Mouse (Mus musculus) left cerebral cortex, postnatal 10 days (tissue): ENCODE data around the gene Plau. TPM values are rescaled to one million over a fixed set of nuclear protein-coding genes. Genes with fewer than 3 reads are reported as not detected.

Experiments used
- DNase-seq, 2 experiments: peaks; one replicate each; pipeline ENCODE4 v3.0.0; 2021 to 2022; ENCODE audit warnings: low spot score in 2 of 2, mixed read lengths in 1 of 2; ENCODE audit errors: extremely low spot score in 1 of 2
- intact Hi-C: fragments of 180-260 bp; cut with DNase I; formaldehyde crosslinking; loops from one replicate; pipeline ENCODE4 v1.15.1; 2025
- total RNA-seq, 2 experiments: library from RNA; stranded (reverse); gene quantifications; 2 replicates each; pipeline ENCODE4 v1.2.3; 2021

Gene Plau
- total RNA-seq, 2 experiments from 2014 or later = 3.4 to 4.2 TPM

DNA sequence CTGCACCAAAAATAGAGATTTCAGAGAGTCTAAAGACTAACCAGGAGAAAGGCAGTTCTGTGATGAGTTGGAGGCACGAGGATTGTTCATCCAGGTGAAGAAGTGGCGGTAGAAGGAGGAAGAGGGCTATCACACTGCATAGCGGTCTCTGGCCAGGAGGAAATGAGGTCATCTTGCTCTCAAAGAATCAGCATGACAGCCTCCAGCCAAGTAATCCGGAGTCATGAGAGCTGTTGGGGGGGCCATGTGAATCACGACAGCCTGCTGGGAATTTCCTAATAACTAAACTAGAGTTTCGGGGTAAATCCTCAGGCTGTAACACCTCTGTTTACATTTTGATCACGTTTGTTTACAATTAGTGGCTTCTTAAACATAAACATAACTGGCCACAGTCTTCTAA lies 2.3 kb upstream of the Plau start:
- no peak for DNase-seq
- intact Hi-C loops = no loop called here

DNA sequence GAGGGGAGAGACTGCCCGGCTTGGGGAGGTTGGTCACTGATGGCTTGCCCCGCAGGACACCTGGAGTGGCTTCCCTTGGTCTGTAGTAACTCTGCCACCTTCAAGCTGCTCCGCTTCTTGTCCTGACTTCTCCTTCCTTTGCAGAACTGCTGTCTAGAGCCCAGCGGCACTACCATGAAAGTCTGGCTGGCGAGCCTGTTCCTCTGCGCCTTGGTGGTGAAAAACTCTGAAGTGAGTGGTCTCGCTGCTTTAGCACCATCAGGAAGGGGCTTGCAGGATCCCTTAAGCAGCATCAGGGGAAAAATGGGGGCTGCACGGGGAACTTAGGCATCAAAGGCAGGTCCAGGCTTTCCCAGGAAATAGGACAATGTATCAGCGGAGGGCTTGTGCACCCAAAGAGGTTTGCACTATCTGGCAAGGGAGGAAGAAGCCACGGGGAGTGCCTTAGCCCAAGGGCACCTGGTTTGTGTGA lies 481 bp downstream of the Plau start:
- no peak for DNase-seq
- intact Hi-C loops = no loop called here

DNA sequence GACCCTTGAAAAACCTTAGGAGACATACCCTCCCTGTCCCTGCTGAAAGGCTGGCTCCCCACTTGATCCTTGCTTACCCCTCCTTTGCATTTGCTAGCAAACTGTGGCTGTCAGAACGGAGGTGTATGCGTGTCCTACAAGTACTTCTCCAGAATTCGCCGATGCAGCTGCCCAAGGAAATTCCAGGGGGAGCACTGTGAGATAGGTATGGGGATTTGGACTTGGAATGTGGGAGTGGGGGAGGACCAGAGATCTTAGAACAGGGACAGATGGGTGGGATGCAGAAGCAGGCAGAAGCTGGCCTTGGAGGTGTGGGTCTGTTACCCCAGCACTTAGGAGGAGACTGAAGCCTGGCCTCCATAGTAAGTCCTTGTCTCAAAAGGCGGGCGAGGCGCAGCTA lies 1.2 kb downstream of the Plau start:
- intact Hi-C loops = no loop called here
- DNase-seq = no peak

DNA sequence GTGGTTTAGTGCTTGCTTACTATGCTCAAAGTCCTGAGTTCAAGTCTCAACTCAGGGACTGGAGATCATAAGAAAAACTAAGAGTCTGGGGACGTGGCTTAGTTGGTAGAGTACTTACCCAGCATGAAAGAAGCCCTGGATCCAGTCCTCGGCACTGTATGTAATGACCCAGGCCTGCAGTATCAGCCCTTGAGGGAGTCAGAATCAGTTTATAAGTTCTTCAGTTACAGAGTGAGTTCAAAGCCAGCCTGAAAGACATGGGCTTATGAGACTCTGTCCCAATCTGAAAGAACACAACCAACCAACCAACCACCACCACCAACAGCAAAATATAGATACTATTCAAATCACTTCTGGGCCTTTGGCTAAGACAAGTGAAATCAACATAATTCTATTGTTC lies 5.1 kb downstream of the Plau start:
- no peak for DNase-seq
- intact Hi-C loops = no loop called here

DNA sequence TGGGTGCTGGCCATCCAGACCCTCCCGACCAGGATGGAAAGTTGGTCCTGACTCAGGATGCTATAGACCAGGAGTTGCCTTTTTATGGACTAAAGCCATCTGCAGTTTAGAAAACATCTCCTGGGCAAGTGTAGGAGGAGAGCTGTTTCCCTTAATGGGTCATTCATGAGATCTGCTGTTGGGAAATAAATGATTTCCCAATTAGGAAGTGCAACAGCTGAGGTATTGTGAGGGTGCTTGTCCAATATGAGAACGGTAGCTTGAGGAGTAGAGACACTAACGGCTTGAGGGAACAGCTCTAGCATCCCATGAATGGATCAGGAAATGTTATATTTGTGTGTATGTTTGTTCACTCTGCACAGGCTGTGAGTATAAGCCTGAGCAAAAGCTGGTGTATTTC lies 6.2 kb downstream of the Plau start:
- intact Hi-C loops = no loop called here

DNA sequence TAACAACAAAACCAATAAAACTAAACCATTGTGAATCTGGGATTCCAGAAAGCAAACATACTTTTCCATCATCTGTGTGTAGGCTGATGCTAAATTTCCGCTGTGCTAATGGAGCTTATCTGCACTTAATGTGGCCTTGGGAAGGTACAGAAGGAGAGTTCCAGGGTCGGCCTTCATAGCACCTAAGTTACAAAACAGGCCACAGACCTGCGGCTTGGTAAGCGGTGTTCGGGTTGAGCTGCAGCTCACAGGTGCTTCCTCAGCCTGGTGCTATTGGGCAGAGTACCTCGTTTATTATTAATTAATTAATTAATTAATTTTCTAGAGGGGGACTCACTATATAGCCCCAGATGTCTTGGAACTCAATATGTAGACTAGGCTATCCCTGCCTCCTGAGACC lies 7.7 kb downstream of the Plau start:
- intact Hi-C loops = no loop called here
- no peak for DNase-seq

More for the DNA sequence above, 6.2 kb downstream of the Plau start:
- no peak for DNase-seq

DNA sequence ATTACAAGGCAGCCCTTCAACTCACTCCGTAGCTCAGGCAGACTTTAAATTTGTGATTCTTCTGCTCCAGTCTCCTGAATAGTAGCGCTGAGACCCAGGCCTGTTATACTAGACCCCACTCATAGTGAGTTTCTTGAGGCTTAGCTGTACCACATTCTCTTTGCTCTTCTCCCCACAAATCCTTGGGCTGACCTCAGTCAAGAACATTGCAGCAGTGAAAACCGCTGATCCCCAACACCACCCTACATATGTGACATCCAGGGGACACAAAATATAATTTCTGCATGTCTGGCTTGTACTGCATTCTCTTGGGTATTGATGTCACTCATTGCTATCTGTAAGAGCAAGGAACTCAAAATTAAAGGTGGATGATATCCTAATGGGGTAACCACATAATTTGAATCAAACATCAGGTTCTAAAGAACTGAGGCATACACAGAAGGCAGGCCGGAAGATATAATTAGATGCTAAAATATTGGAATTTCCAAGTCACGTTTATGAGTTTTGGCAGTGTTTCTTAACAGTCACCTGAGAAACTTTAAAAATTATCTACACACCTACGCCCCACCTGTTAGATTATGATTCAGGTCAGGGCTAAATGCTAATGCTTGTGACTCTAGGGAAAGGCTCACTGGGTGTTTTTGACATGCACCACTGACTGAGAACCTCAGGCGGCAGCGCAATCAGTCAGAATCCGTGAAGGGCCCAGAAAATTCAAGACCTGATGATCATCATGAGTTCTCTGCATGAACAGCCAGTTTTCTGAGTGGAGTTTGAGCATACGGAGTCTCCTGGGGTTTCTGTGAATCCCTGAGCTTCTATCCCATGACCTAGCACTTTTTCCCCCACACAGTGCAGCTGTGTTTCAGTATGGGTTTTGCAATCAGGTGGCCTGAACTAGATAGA lies 8.5 kb downstream of the Plau start:
- intact Hi-C loops = no loop called here

DNA sequence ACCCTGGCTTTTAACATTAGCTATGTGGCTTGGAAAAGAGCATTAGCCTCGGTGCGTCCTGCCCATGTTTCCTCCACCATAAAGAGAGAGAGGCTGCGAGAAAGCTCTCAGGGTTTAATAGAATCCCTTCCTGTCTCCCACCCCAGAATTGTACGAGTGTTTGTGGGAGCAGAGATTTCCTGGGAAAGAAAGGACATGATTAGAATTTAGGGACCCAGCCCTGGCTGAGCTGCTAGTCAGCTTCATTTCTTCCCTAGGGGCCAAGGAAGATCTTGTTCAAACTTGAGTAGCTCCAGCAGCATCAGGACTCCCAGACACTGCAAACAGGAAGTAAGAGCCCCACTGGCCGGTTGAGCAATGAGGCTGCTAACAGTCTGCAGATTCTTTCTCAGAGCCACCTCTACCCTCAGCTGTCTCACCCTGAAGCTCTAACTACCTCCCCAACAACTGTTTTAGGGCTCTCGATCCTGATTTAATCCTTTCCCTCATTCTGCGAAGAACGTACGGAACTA lies 9.2 kb downstream of the Plau start:
- peak in 1 of 2 experiments; percentile 34 for DNase-seq
- intact Hi-C loops = no loop called here

More for the DNA sequence above, 8.5 kb downstream of the Plau start:
- no peak for DNase-seq

DNA sequence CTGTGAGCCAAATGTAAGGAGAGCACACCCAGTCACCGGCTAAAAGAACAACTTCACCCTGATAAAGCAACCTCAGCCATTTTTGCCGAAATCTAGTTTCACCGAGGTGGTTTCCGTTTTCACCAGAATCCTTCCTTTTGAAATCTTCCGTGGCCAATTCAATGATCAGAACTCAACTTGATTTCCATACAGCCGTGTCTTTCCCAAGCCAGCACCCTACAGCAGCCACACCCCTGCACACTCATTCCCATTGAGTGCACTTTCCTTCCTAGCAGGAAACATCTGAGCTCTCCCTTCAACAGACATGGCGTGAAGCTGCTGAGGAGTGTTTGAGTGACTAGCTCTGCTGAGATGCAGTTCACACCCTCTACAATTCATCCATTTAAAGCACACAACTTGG lies 9.8 kb downstream of the Plau start:
- no peak for DNase-seq
- intact Hi-C loops = no loop called here

DNA sequence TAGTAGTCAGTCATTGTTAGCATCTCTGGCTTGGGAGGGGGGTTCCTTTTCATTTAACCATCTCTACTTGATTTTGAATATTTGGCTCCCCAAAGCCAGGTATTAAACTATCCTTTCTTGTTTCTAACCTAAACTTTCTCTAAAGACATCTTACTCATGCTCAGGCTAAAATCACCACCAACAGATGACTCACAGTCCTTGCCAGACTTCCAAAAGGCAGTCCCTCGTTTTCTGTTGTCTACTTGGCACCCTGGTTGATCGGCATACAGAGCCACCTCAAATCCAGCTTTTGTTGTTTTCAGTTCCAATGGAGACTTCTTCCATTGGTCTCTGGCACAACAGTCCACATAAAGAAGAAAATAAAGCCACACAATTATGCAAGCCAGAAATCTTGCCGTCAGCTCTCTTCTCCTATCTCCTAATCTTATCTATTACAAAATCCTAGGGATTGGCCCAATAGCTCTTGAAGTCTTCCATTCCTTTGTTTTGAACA lies 11.2 kb downstream of the Plau start:
- intact Hi-C loops = no loop called here
- DNase-seq = no peak

DNA sequence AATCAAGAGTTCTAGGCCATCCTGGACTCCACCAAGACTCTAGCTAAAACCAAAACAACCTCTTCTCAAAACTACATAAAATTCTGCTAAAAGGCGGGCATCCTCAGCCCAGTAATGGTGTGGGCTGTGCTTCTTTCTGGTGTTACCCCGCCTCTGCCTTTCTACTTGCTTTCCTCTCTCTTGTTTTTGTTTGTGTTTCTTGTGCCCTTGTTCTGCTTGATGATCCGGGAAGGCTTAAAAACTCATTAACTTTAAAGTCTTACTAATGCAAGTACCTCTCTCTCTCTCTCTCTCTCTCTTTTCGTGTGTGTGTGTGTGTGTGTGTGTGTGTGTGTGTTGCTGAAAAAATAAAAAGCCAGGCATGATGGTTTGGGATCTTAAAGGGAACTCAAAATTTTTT lies 13.3 kb downstream of the Plau start:
- no peak for DNase-seq
- intact Hi-C loops = no loop called here

DNA sequence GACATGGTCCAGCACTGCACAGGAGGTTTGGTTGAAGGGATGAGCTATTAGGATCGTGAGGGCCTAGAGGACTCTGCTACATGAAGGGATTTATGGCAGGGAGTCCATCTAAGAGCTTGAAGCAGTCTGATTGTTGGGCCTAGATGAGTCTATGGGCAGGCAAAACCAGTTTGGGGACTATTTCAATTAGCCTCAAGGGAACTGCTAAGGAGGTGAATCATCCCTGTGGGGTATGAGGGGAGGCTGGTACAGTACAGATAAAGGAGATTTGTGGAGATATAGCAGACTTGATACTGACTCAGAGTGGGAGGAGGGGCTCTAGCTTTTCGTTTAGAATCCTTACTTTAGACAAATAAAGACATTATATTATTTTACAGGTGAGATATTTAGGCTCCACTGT lies 14.0 kb downstream of the Plau start:
- intact Hi-C loops = no loop called here
- DNase-seq = no peak

DNA sequence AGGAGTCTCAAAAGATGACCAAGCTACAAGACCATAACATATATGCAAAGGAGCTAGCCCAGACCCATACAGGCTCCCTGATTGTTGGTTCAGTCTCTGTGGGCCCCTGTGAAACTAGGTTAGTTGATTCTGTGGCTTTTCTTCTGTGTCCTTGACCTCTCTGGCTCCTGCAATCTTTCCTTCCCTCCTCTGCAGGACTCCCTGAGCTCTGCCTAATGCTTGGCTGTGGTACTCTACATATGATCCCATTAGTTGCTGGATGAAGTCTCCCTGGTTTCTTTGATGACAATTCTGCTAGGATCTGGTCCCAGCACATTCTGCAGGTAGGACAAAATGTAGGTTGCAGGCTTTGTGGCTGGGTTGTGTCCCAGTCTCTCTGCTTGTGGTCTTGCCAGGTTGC lies 15.3 kb downstream of the Plau start:
- no peak for DNase-seq
- intact Hi-C loops = no loop called here

DNA sequence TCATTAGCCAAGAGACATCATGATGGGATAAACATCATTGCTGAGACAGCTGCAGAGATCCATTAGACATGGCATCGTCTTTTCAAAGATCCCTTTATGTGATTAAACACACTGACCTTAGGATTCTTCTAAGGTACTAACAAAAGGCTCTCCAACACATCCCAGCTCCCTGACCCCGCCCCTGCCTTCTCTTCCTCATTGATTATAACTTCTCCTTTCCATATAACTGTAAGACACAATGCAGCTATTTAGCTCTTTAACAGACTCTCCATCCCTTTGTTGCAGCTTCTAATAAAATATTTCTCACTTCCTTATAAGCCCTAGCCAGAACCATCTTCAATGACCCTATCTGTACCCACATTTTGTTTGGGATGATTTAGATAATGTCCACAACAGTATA lies 24.7 kb downstream of the Plau start:
- intact Hi-C loops = no loop called here
- no peak for DNase-seq

DNA sequence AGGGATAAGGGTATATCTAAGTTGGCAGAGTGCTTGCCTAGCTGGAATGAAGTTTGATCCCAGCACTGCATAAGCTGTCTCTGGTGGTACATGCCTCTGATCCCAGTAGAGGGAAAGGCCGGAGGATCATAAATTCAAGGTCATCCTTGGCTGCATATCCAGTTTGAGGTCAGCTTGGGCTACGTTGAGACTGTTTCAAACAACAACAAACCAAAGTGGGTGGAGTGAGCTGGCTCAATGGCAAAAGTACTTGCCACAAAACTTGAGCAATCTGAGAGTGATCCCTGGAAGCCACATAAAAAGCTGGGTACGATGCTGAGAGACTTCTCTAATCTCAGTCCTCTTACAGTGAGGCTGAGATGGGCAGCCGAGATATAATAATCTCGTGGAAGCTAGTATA lies 25.1 kb downstream of the Plau start:
- DNase-seq = no peak

DNA sequence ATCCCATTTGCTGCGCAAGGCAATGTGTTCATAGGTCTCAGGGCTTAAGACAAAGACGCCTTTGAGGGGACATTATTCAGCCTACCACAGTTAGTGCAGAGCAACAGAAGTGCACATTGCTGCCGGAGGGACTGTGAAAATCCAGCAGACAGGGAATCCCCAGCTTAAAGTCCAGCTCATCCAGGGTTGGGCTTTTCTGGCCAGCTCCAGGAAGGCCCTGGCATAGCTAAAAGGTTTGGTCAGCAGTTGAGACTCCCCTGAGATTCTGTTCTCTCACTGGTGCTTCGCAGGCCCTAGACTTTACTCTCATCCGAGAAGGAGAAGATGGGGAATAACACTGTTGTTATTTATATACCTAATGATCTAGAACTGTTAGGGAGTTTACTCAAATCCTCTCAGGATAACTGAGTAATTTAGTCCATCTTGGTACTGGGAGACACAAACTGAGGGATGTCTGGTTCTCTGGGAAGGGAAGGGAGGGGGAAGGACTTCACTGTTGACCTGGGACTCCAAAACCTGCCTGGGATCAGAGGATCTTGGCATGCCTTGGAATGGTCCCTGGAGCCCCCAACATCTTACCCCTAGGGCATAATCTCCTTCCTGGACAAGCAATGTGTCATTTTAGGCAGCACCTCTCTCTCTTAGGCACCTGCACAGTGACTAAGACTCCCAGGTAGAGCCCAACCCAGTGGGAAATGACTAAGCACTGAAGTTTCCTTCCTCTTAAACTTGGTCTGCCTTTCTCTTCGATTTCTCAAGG lies 27.0 kb downstream of the Plau start:
- intact Hi-C loops = no loop called here

More for the DNA sequence above, 25.1 kb downstream of the Plau start:
- intact Hi-C loops = no loop called here

DNA sequence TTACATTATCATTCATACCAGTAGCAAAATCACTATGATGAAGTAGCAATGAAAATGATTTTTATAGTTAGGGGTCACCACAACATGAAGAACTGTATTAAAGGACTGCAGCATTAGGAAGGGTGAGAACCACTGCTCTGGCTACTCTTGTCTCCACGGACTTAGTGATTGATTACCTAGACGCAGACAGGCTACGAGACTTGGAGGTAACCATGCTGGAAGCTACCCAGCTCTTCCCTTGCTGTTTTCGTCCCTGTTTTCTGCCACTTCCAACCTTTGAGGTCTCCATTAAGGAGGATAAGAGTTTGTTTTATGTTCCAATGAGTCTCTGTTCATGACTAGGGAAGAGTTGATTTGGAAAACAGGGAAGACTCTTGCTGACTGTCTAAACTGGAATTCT lies 27.7 kb downstream of the Plau start:
- intact Hi-C loops = no loop called here
- no peak for DNase-seq

More for the DNA sequence above, 27.0 kb downstream of the Plau start:
- no peak for DNase-seq

DNA sequence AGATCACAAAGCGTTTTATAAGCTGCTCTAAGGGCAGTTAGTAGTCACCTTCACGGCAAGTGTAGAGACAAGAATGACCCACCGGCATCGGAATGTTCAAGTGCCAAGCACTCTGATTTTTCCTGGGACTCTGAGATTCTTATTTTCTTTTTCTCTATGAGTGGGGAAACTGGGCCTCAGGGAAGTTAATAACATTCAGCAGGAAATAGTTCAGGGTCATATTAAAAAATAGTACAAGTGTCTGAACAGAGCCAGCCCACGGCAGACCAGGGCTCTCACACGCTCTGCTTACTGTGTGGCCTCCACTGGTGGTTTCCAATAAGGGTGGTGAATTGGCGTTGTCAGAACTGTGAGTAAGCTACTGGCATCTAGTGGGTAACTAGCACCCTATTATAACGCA lies 29.1 kb downstream of the Plau start:
- intact Hi-C loops = no loop called here
- DNase-seq = no peak

DNA sequence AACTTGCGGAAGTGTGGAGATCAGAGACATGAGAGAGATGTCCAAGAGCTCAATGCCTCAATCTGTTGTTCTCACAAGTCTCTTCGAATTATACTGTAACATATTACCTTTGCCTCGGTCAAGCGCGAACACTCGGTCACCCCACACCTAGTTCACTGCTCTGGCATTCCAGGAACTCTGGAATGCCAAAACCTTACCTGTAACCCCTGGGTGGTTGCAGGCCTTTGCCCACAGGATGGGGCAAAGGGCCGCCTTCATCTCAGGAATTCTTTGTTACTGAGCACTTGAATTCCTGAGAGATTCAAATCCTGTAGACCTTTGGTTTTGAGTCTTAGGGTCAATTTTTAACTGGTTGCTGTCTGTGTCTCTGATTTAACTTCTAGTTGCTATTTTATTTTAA lies 29.9 kb downstream of the Plau start:
- no peak for DNase-seq
- intact Hi-C loops = no loop called here

DNA sequence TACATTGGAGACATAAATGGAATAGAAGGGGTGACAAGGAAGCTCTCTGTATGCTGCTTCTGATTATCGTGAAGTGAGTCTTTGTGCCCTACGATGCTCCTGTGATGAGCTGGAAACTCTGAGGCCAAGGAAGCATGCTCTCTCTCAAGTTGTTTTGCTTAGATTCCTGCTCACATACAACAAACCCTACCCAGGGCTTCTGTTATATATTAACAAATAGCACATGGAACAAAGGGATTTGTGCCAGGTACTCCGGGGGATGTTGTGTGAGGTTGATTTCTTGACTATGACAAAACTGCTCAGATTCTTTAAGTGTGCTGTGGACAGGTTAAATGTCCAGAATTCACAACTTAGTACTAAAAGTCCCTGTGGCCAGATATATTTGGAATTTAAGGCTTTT lies 33.6 kb downstream of the Plau start:
- intact Hi-C loops = loop anchor here (5.0 kb wide), 2 partner anchors 123 to 138 kb away; partner anchors contain the start of gene Ndst2
- no peak for DNase-seq
